Mouse (Mus musculus): ENCODE data around the gene Rnf169.
A peak's percentile ranks its signal among the peaks of the same experiment; 100 is the strongest.

Rnf169 gene

GRCm38 (mm10) chr7:99980132-99980591 is at the start of gene Rnf169:
TSS of gene Rnf169 (minus strand) at chr7:99980448.
- DNase-seq, result peak; percentile 94 to 95

DNA sequence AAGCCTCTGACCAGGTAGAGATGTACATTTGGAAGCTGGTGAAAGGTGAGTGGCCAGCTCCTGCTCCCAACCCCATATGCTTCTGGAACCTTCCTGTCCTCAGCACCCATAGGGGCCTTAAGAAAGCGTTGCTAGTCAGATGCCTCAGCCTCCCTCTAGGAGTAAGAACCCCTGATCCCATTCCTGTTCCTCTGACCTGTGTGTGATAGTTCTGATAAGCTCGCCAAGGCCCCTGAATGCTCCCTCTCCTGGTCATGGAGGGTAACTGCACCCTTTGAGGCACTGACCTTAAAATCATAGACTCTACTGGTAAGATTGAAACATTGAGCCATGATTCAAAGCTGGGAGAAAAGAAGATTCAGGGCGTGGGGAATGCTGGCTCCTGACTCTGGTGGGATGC is 49.1 kb upstream of the Rnf169 start:
- peak in 1 of 2 experiments; percentile 50 for DNase-seq

- DNase-seq, result peak in 1 of 2 experiments; percentile 54
Observed at GRCm38 (mm10) chr7:100027353-100027752, 47.1 kb upstream of the Rnf169 start.

DNA sequence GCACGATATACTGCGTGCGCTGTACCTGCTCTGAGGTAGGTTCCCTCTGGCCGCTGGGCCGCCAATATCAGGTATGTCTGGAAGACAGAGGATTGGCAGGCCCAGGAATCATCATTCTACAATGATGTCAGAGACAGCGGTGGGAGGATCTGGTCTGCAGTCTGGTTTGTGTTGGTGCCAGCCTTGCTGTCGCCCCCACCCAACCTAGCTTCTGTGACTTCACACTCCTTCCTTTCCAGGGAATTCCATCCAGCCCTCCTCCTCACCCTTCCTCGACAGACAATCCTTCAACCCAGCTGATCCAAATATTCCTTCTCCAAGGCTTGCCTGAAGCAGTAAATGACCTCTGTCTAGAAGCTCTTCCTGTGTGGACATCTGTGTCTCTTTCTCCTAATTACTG is 36.8 kb upstream of the Rnf169 start:
- no peak for DNase-seq

GRCm38 (mm10) chr7:100014123-100014600 is 33.9 kb upstream of the Rnf169 start:
- no peak for DNase-seq

DNA sequence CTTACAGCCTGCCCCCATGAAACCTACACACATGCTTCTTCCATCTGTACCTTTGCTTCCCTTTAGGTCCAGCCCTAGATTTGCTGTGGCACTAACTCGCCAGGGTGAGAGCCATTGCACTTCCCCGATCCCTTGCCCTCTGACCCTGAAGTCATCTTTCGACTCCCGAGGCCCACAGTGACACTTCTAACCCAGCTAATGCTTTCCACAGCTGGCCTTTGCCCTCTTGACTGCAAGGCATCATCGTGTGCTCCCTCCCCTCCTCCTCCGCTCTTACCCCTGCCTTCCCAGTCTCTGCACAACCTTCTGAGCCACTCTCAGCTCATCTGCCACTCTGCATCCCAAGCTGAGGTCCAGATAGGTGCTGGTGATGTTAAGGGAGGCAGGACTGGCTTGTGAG is 32.3 kb upstream of the Rnf169 start:
- DNase-seq, result no peak

GRCm38 (mm10) chr7:100012085-100012484 is 31.8 kb upstream of the Rnf169 start:
- DNase-seq, result no peak

DNA sequence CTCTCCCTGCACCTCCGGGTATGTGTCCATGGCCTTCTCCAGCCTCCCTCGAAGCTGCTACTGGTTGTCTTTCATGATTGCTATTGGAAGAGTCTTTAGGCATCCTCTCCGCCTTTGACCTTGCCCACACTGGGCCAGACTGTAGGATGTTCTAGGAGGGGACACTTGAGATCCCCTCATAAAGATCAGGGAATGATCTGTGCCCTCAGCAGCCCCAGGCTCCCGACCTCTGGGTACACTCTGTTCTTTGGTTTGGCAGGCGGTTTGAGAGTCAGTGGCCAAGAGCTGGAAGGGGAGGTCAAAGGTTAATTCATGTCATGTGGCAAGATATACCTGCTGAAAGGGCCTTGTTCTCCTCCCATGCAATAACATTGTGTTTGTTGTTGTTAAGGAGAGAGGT is 30.5 kb upstream of the Rnf169 start:
- DNase-seq, result no peak

DNA sequence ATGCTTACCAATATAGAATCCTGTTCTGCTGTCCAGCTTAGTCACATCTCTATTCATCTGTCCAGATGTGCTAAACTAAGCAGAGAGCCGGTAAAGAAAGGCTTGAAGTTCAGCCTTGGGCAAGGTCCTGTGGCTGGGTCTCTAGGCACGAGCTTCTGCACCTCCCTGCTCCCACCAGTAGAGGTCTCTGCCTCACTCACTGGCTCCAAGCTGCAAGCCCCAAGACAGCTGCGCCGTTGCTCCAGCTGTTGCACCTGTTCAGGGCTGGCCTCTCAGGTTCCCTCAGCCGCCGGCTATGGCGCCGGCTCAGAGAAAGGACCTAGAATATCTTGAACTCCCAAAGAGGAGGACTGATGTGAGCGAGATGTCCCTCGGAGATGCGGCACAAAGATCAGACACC is 29.4 kb upstream of the Rnf169 start:
- peak; percentile 57 to 77 for DNase-seq

DNA sequence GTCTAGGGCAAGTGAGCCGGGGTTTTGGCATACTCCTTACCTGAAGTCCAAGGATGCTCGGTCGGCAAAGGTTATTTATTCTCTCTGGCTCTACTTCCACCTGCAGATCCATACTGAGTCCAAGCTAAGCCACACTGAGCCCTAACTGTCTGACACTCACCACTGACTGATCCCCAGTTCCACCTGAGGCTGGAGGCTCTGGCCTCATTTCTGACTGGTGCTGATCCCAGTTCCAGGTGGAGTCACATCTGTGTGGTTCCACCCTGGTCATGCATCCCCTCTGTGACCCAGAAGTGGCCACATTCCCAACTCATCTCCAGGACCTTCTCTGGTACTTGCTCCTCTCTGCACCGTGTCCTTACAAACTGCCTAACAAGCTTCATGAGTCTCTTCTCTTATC is 28.5 kb upstream of the Rnf169 start:
- no peak for DNase-seq

DNA sequence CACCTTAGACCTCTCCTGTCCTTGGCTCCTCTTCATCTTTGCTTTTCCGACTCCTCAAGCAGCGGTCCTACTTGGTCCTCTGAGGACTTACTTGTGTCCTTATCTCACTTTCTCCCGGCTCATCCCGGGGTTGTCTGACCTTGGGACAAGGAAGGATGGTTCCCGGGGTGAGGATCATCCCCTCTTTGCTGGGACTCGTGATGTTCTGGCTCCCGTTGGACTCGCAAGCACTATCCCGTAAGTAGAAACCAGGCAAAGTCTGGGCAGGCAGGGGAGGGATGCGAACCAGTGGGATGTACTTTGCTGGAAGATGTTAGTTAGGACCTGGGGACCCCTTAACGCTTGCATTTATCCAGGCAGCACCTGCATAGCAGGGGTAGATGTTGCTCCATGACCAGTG is 26.2 kb upstream of the Rnf169 start:
- DNase-seq, result no peak

- peak; percentile 19 to 37 for DNase-seq
Observed at GRCm38 (mm10) chr7:100005790-100006189, 25.5 kb upstream of the Rnf169 start, which contains the start of gene Chrdl2. TSS of gene Chrdl2 (plus strand) at chr7:100006172.

DNA sequence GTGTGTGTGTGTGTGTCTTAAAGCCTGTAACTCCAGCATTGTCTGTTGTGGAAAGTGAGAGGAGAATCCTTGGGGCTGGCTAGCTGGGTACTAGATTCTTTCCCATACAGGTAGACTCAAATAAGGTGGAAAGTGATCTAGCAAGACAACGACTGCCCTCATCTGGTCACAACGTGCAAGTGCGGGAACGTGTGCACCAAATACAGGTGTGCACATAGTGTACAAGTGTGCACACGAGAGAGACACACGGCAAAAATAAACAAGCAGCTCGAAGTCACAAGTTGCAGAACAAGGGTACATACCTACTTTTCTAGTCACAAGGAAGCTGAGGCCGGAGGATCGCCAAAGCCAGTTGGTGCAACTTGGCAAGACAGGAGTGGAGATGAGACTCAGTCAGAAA is 23.5 kb upstream of the Rnf169 start:
- DNase-seq, result peak in 1 of 2 experiments; percentile 25

- DNase-seq, result no peak
Observed at GRCm38 (mm10) chr7:99998668-99999067, 18.4 kb upstream of the Rnf169 start.

- no peak for DNase-seq
Observed at GRCm38 (mm10) chr7:99995186-99995585, 14.9 kb upstream of the Rnf169 start.

DNA sequence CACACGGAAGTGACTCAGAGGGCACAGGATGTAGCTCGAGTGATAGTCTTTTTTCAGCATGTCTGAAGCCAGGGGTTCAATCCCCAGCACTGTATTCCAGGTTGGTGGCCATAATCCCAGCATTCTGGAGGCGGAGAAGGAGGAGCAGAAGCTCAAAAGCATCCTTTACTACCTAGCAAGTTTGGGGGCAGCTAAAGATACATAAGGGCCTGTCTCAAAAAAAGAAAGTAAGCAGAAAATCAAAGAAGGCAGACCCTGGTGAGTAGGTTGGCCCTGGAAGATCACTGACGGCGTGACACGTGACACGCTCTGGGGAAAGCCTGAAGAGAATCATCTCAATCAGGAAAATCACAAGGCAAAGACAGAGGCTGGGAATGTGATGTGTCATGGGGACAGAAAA is 12.9 kb upstream of the Rnf169 start:
- DNase-seq, result no peak

GRCm38 (mm10) chr7:99990990-99991707 is 10.9 kb upstream of the Rnf169 start:
- DNase-seq, result no peak

DNA sequence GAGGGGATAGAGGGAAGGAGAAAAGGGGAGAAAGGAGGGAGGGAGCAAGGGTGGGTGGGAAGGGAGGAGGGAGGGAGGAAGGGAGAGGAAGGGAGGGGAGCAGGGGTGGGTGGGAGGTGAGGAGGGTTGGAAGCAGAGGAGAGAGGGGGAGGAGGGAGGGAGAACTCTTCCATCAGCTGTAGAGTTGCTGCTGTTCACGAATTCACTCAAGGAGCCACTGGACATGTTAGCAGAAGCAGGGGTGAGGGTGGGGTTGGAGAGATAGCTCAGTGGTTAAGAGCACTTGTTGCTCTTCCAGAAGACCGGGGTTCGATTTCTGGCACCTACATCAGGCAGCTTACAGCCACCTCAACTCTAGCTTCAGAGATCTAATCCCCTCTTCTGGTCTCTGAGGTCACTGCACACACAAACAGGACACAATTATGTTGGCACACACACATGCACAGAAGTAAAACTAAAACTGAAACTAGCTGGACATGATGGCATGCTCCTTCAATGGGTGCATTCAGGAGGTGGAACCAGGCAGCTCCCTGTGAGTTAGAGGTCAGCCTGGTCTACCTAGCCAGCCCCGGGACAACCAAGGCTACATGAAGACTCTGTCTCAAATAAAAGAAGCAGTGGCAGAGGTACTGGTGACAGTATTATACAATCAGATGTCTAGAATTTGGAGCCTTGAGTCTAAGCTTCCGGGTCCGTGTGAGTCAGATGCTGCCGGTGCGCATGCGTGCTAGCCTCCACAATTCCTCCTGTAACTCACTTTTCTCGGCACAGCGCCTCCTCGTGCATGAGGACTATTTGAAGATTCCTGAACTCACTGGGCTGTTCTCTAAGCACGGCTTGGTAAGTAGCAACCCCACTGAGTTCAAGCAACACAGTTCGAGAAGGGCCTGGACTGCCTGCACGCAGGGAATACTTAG is 9.9 kb upstream of the Rnf169 start:
- DNase-seq, result peak; percentile 38 to 52

DNA sequence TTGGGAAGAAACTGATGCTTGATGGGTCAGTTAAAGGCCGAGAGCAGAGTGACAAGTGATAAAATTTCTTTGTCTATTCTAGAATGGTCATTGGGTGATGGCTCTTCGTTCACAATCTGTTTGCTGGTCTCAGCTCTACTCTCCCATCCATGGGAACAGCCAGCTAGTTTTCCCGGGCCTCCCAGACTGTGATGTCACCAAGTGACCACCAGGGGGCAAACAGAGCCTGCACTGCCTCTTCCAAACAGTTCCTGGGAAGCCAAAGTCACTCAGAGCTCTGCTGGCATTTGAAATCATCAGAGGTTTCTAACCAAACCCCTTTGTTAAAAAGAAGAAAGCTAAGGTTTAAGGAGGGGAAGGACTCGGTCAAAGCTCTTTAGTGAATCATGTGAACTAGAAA is 8.5 kb upstream of the Rnf169 start:
- peak; percentile 69 to 80 for DNase-seq

GRCm38 (mm10) chr7:99982256-99983242 is 2.3 kb upstream of the Rnf169 start:
- DNase-seq, result no peak

DNA sequence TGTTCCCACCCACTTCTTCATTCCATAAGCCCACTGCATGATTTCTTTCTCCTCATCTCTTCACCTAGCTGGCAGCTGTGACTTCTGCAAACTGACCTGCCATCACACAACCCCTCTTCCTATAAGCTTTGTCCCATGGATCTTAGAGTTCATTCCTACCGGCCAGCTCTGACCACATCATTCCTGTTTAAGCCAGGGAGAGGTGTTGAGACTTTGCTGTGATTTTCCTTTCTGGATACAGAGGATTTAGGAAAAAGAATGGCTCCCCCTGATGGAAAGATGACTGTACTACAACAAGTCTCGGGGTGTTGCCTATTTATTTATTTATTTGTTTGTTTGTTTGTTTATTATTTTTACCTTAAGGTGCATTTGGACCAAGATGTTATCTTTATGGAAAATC is 1.1 kb upstream of the Rnf169 start:
- no peak for DNase-seq

DNA sequence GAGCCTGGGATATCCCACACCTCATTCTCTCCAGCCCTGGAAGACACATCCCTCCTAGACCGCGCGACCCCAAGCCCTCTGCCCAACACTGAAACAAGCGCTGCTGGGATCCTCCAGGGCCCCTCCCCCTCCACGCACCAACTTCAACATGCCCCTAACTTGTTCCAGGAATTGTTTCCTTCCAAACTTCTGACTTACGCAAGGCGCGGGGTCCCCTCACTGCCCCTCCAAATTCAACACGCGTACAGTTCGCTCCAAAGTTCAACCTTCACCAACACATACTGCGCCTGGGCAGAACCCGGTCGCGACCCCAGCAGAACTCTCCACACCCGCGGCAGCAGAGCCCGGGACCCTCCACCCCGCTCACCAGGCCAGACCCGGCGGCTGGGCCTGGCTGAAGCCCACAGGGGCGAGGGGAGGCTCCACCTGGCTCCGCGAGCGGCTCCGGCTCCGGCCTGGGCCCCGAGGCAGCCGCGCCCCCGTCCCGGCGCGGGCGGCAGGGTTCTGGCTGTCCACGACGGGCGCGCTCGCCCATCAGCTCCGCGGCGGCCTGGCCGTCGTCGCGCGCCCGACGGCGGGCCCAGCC is 609 bp downstream of the Rnf169 start:
- peak; percentile 62 to 69 for DNase-seq

All from lung, postnatal 4 days (tissue).